Mouse (Mus musculus) kidney, embryonic 14.5 days (tissue): ENCODE measurements around the gene Zfp663. TPM values are rescaled to one million over a fixed set of nuclear protein-coding genes. Genes with fewer than 3 reads are reported as not detected.

Source experiments
- ATAC-seq: fragments of 200-750 bp; cut with Nextera tagmentation; 2 replicates; pipeline ENCODE4 v1.8.0; 2017; ENCODE audit warnings: moderate number of reproducible peaks, mild to moderate bottlenecking, moderate TSS enrichment, moderate library complexity; ENCODE audit not compliant: low FRiP score, low TSS enrichment
- H3K27ac ChIP-seq: fragments of 300-500 bp; sonication (generic); 2 replicates; pipeline ENCODE4 v1.5.1; 2014; ENCODE audit warnings: low read depth, mild to moderate bottlenecking, low read length, moderate library complexity, mixed read lengths
- H3K27me3 ChIP-seq: fragments of 300-500 bp; sonication (generic); 2 replicates; pipeline ENCODE4 v1.6.1; 2014; ENCODE audit warnings: mild to moderate bottlenecking, low read length; ENCODE audit not compliant: control insufficient read depth, insufficient read depth
- H3K36me3 ChIP-seq: fragments of 300-500 bp; sonication (generic); 2 replicates; pipeline ENCODE4 v1.6.1; 2014; ENCODE audit warnings: low read length, mixed read lengths; ENCODE audit not compliant: control insufficient read depth, insufficient read depth
- H3K4me1 ChIP-seq: fragments of 300-500 bp; sonication (generic); 2 replicates; pipeline ENCODE4 v1.6.1; 2014; ENCODE audit warnings: low read length, mixed read lengths; ENCODE audit not compliant: control insufficient read depth, insufficient read depth
- H3K4me2 ChIP-seq: fragments of 300-500 bp; sonication (generic); replicated peaks from 2 replicates; pipeline ENCODE4 v1.6.1; 2014; ENCODE audit warnings: low read depth, mild to moderate bottlenecking, low read length
- H3K4me3 ChIP-seq: fragments of 300-500 bp; sonication (generic); 2 replicates; pipeline ENCODE4 v1.5.1; 2014; ENCODE audit warnings: mild to moderate bottlenecking, low read length
- H3K9ac ChIP-seq: fragments of 300-500 bp; sonication (generic); 2 replicates; pipeline ENCODE4 v1.6.1; 2014; ENCODE audit warnings: low read depth, mild to moderate bottlenecking, low read length, moderate library complexity
- H3K9me3 ChIP-seq: fragments of 300-500 bp; sonication (generic); 2 replicates; pipeline ENCODE4 v1.6.1; 2016; ENCODE audit warnings: low read length; ENCODE audit not compliant: control insufficient read depth
- WGBS: fragments of 180-500 bp; shearing (Covaris S2); extraction: QIAGEN DNeasy Blood & Tissue Kit; methylation state at CpG from one replicate; pipeline ENCODE4 v1.1.7; 2014; 5-methylcytosine and 5-hydroxymethylcytosine counted together
- polyA plus RNA-seq: library from polyadenylated mRNA; unstranded; fragments of >200 nt; fragmentation: Nextera tagmentation; extraction: Ambion mirVana; gene quantifications from 2 replicates; pipeline ENCODE4 v1.2.1, GENCODE M21; 2014

Gene Zfp663
- polyA plus RNA-seq, 1 experiment from 2014 or later: 0.88 TPM

GRCm38 (mm10) chr2:165398164-165398785, 29.7 kb upstream of the Zfp663 start:
- Histone ChIP-seq H3K4me2 (no peak overlapping the region), H3K9me3 (no peaks in the 10 kb centered on the region), H3K4me1 (0 out of 2 replicates have a peak, but pooled peaks cover 4% of the 10 kb centered on the region), H3K36me3 (no peaks in the 10 kb centered on the region), H3K9ac (no peak overlapping the region), H3K27me3 (no peaks in the 10 kb centered on the region), H3K27ac (no peak overlapping the region), H3K4me3 (no peak overlapping the region)
- no peak for ATAC-seq
- WGBS: 63% methylated on average over 14 of the region's 15 CpGs

- Histone ChIP-seq H3K4me3 (no peak overlapping the region), H3K36me3 (no peaks in the 10 kb centered on the region), H3K27me3 (no peaks in the 10 kb centered on the region), H3K27ac (no peak overlapping the region), H3K4me2 (no peak overlapping the region), H3K4me1 (0 out of 2 replicates have a peak, but pooled peaks cover 4% of the 10 kb centered on the region), H3K9me3 (no peaks in the 10 kb centered on the region), H3K9ac (no peak overlapping the region)
- no peak for ATAC-seq
- WGBS: 70% methylated on average over 23 of the region's 23 CpGs
Measured at GRCm38 (mm10) chr2:165397502-165398163, 29.1 kb upstream of the Zfp663 start.

GRCm38 (mm10) chr2:165396831-165397501, 28.4 kb upstream of the Zfp663 start:
- no peak overlapping the region for H3K27ac ChIP-seq
- no peaks in the 10 kb centered on the region for H3K9me3 ChIP-seq
- H3K27me3 ChIP-seq: no peaks in the 10 kb centered on the region
- H3K4me2 ChIP-seq: no peak overlapping the region
- no peak overlapping the region for H3K4me3 ChIP-seq
- H3K9ac ChIP-seq: no peak overlapping the region
- 0 out of 2 replicates have a peak, but pooled peaks cover 4% of the 10 kb centered on the region for H3K4me1 ChIP-seq
- H3K36me3 ChIP-seq: no peaks in the 10 kb centered on the region
- WGBS: 49% methylated on average over 20 of the region's 20 CpGs
- ATAC-seq: 0 out of 2 replicates have a peak, but pooled peaks have one; percentile 21

- Histone ChIP-seq H3K4me1 (no peaks in the 10 kb centered on the region), H3K36me3 (no peaks in the 10 kb centered on the region), H3K4me2 (no peak overlapping the region), H3K27me3 (no peaks in the 10 kb centered on the region), H3K9ac (no peak overlapping the region), H3K27ac (no peak overlapping the region), H3K9me3 (no peaks in the 10 kb centered on the region), H3K4me3 (no peak overlapping the region)
- no peak for ATAC-seq
- 88% methylated on average over 4 of the region's 4 CpGs for whole genome bisulfite sequencing
Measured at GRCm38 (mm10) chr2:165392156-165392555, 23.6 kb upstream of the Zfp663 start.

- ATAC-seq: no peak
- no peaks in the 10 kb centered on the region for H3K9me3 ChIP-seq
- no peak overlapping the region for H3K4me3 ChIP-seq
- H3K27me3 ChIP-seq: no peaks in the 10 kb centered on the region
- no peak overlapping the region for H3K27ac ChIP-seq
- 16% methylated on average over 8 of the region's 8 CpGs for WGBS
- peaks cover 3% of the 10 kb centered on the region; the same call in 1 of the 2 replicates for H3K36me3 ChIP-seq
- no peak overlapping the region for H3K4me2 ChIP-seq
- no peaks in the 10 kb centered on the region for H3K4me1 ChIP-seq
- H3K9ac ChIP-seq: no peak overlapping the region
Measured at GRCm38 (mm10) chr2:165391561-165391960, 23.0 kb upstream of the Zfp663 start.

GRCm38 (mm10) chr2:165389299-165389952, 20.9 kb upstream of the Zfp663 start:
- Histone ChIP-seq H3K4me1 (no peaks in the 10 kb centered on the region), H3K9ac (no peak overlapping the region), H3K36me3 (peaks cover 23% of the 10 kb centered on the region), H3K4me2 (no peak overlapping the region), H3K27ac (no peak overlapping the region), H3K4me3 (no peak overlapping the region), H3K9me3 (no peaks in the 10 kb centered on the region), H3K27me3 (no peaks in the 10 kb centered on the region)
- no peak for ATAC-seq
- 74% methylated on average over 6 of the region's 6 CpGs for WGBS

GRCm38 (mm10) chr2:165387844-165388495, 19.4 kb upstream of the Zfp663 start, which contains the start of gene Zfp334:
TSS of gene Zfp334 (minus strand) at chr2:165388259.
- Histone ChIP-seq H3K9me3 (no peaks in the 10 kb centered on the region), H3K4me1 (no peaks in the 10 kb centered on the region), H3K4me2 (peak within 1 kb of the TSS; percentile 71), H3K9ac (peak within 1 kb of the TSS; percentile 90), H3K27me3 (no peaks in the 10 kb centered on the region), H3K36me3 (peaks cover 38% of the 10 kb centered on the region), H3K27ac (peak within 1 kb of the TSS; percentile 68), H3K4me3 (peak within 1 kb of the TSS; percentile 76)
- 0% methylated on average over 40 of the region's 40 CpGs for WGBS
- ATAC-seq: peak; percentile 93

- Histone ChIP-seq H3K9me3 (peaks cover 1% of the 10 kb centered on the region), H3K9ac (peak overlapping the region; percentile 90), H3K27me3 (no peaks in the 10 kb centered on the region), H3K4me1 (no peaks in the 10 kb centered on the region), H3K36me3 (peaks cover 44% of the 10 kb centered on the region), H3K4me3 (peak overlapping the region; percentile 76), H3K4me2 (peak overlapping the region; percentile 71), H3K27ac (peak overlapping the region; percentile 68)
- WGBS: 4% methylated on average over 4 of the region's 4 CpGs
- ATAC-seq: no peak
Measured at GRCm38 (mm10) chr2:165387370-165387769, 18.8 kb upstream of the Zfp663 start.
